Mouse (Mus musculus) stomach, embryonic 15.5 days (tissue): ENCODE data around the gene Nt5c2. TPM values are rescaled to one million over a fixed set of nuclear protein-coding genes. Genes with fewer than 3 reads are reported as not detected.

Experiments
- ATAC-seq: fragments of 200-750 bp; cut with Nextera tagmentation; 2 replicates; pipeline ENCODE4 v1.8.0; 2017; ENCODE audit warnings: low read depth, moderate number of reproducible peaks, moderate TSS enrichment; ENCODE audit not compliant: insufficient read depth, low FRiP score
- H3K27ac ChIP-seq: fragments of 300-500 bp; sonication (generic); 2 replicates; pipeline ENCODE4 v1.5.1; 2015; ENCODE audit warnings: mild to moderate bottlenecking, inconsistent platforms
- H3K27me3 ChIP-seq: fragments of 300-500 bp; sonication (generic); replicated peaks from 2 replicates; pipeline ENCODE4 v1.6.1; 2015; ENCODE audit warnings: inconsistent platforms
- H3K36me3 ChIP-seq: fragments of 300-500 bp; sonication (generic); 2 replicates; pipeline ENCODE4 v1.6.1; 2015; ENCODE audit warnings: inconsistent platforms
- H3K4me1 ChIP-seq: fragments of 300-500 bp; sonication (generic); 2 replicates; pipeline ENCODE4 v1.6.1; 2015; ENCODE audit warnings: inconsistent platforms
- H3K4me2 ChIP-seq: fragments of 300-500 bp; sonication (generic); 2 replicates; pipeline ENCODE4 v1.6.1; 2015; ENCODE audit warnings: mild to moderate bottlenecking, inconsistent platforms
- H3K4me3 ChIP-seq: fragments of 300-500 bp; sonication (generic); replicated peaks from 2 replicates; pipeline ENCODE4 v1.5.1; 2015; ENCODE audit warnings: inconsistent platforms
- H3K9ac ChIP-seq: fragments of 300-500 bp; sonication (generic); 2 replicates; pipeline ENCODE4 v1.6.1; 2015; ENCODE audit warnings: inconsistent platforms
- H3K9me3 ChIP-seq: fragments of 300-500 bp; sonication (generic); 2 replicates; pipeline ENCODE4 v1.6.1; 2016; ENCODE audit warnings: inconsistent platforms
- WGBS: fragments of 180-500 bp; shearing (Covaris S2); methylation state at CpG from one replicate; pipeline ENCODE4 v1.1.7; 2015; 5-methylcytosine and 5-hydroxymethylcytosine counted together
- polyA plus RNA-seq: library from polyadenylated mRNA; unstranded; fragments of >200 nt; fragmentation: Nextera tagmentation; extraction: Ambion mirVana; gene quantifications from 2 replicates; pipeline ENCODE4 v1.2.1, GENCODE M21; 2015

The Nt5c2 gene
- polyA plus RNA-seq, 1 experiment from 2014 or later, result 69.4 TPM

DNA sequence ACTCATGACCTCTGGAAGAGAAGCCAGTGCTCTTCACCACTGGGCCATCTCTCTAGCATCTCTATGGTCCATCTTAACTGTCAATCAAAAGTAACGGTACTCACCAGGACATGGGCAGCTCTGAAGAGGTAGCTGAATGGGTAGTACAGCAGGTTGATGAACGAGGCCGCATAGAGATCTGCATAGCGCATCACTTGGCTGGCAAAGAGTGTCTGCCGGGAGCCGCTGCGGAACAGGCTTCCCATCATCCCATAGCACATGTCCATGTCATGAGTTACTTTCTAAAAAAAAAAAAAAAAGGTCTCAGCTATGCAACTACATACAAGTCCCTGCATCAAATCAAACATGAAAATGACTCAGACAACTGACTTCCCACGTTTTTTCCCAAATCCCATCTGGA lies 125.3 kb downstream of the Nt5c2 start:
- H3K4me1 ChIP-seq, result no peaks in the 10 kb centered on the region
- no peaks in the 10 kb centered on the region for H3K27me3 ChIP-seq
- no peak overlapping the region for H3K4me3 ChIP-seq
- ATAC-seq, result no peak
- H3K4me2 ChIP-seq, result no peak overlapping the region
- WGBS, result 93% methylated on average over 8 of the region's 8 CpGs
- H3K36me3 ChIP-seq, result peaks cover 39% of the 10 kb centered on the region; the same call in 1 of the 2 replicates
- H3K9me3 ChIP-seq, result no peaks in the 10 kb centered on the region
- H3K27ac ChIP-seq, result no peak overlapping the region
- H3K9ac ChIP-seq, result no peak overlapping the region

DNA sequence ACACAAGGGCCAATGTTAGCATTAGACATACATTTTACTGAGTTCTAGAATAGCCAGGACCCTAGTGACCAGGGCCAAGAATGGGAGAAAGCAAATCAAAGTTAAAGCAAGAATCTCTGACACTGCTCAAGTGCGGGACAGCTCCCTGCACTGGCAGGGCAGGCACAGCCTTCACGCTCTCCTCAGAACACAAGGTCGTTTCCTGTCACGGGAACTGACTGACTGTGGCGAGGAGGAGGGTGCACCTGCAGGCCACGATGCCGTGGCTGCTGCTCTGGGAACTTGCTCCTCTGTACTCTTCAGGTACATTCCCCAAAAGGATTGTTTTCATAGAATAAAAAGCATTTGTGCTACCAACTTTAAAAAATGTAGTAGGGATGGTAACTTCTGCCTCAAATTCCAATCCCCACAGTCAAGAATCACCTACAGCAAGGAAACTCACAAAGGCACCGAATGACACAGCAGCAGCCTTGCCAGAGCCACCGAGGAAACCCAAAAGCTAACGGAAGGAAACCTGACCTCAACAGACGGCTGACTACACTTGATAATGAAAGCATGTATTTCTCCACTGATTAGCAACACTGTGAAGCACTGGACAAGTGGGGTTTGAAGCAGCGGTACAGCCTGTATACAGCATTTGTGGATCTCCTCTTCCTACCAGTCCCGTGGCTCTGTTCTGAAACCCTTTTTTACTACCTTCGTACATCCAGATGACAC lies 127.0 kb downstream of the Nt5c2 start:
- 71% methylated on average over 14 of the region's 14 CpGs for WGBS

DNA sequence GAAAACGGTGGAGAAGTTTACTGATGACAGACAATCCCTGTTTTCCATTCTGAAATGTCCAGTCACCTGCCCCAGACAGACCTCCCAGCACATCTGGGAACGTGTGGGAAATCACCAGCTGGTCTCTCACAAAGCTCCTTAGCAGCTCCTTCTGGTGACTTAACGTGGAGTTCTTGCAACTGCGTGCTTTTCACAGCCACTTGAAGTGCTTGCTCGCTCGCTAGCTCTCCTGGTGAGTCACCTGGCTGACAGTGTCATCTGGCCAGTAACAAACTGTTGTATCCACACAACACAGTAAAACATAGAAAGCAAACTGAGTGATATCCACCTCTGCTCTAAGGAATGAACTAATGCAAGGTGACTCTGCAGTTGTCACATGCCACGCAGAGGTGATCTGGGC lies 128.1 kb downstream of the Nt5c2 start:
- Histone ChIP-seq H3K4me3 (no peak overlapping the region), H3K9ac (no peak overlapping the region), H3K27me3 (no peaks in the 10 kb centered on the region), H3K4me2 (no peak overlapping the region), H3K4me1 (no peaks in the 10 kb centered on the region), H3K9me3 (no peaks in the 10 kb centered on the region), H3K36me3 (peaks cover 50% of the 10 kb centered on the region; the same call in 1 of the 2 replicates), H3K27ac (no peak overlapping the region)
- no peak for ATAC-seq
- WGBS, result 79% methylated on average over 7 of the region's 7 CpGs

More for the DNA sequence above, 127.0 kb downstream of the Nt5c2 start:
- Histone ChIP-seq H3K4me3 (no peak overlapping the region), H3K36me3 (peaks cover 47% of the 10 kb centered on the region; the same call in 1 of the 2 replicates), H3K4me1 (no peaks in the 10 kb centered on the region), H3K27me3 (no peaks in the 10 kb centered on the region), H3K9me3 (no peaks in the 10 kb centered on the region), H3K9ac (no peak overlapping the region), H3K27ac (no peak overlapping the region), H3K4me2 (no peak overlapping the region)
- ATAC-seq, result no peak

DNA sequence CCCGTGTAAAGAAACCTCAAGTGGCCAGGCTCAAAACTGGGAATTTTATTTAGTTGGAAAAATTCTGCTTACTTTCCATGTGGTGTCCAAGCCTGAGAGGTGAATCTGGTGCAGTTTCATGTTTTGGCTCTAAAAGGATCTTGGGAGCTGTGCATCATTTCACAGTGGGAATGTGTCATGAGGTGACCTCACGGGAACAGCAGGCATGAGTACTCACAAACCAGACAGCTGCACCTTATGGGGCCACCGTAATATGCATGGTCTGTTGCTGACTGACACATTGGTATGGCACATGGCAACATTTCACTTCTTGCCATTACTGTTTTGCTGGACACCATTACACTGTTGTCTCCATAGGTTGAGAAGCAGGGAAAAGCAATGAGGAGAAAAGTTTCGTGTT lies 129.6 kb downstream of the Nt5c2 start:
- Histone ChIP-seq H3K27ac (peak overlapping the region; percentile 33; the same call in 1 of the 2 replicates), H3K36me3 (peaks cover 46% of the 10 kb centered on the region; the same call in 1 of the 2 replicates)
- 92% methylated on average over 4 of the region's 4 CpGs for WGBS

GRCm38 (mm10) chr19:46879876-46880275 lies 135.1 kb downstream of the Nt5c2 start:
- Histone ChIP-seq H3K27me3 (no peaks in the 10 kb centered on the region), H3K4me2 (no peak overlapping the region), H3K9me3 (no peaks in the 10 kb centered on the region), H3K36me3 (peaks cover 12% of the 10 kb centered on the region; the same call in 1 of the 2 replicates), H3K9ac (no peak overlapping the region), H3K27ac (no peak overlapping the region), H3K4me1 (no peaks in the 10 kb centered on the region), H3K4me3 (no peak overlapping the region)
- WGBS, result 96% methylated on average over 2 of the region's 2 CpGs
- no peak for ATAC-seq

More for the DNA sequence above, 129.6 kb downstream of the Nt5c2 start:
- Histone ChIP-seq H3K9me3 (no peaks in the 10 kb centered on the region), H3K9ac (no peak overlapping the region), H3K4me2 (no peak overlapping the region), H3K4me3 (no peak overlapping the region), H3K4me1 (no peaks in the 10 kb centered on the region), H3K27me3 (no peaks in the 10 kb centered on the region)
- no peak for ATAC-seq

GRCm38 (mm10) chr19:46878346-46878745 lies 136.6 kb downstream of the Nt5c2 start:
- peaks cover 3% of the 10 kb centered on the region; the same call in 1 of the 2 replicates for H3K36me3 ChIP-seq
- WGBS, result 46% methylated on average over 13 of the region's 13 CpGs

GRCm38 (mm10) chr19:46877886-46878285 lies 137.1 kb downstream of the Nt5c2 start:
- Histone ChIP-seq H3K27ac (no peak overlapping the region), H3K27me3 (no peaks in the 10 kb centered on the region), H3K9ac (no peak overlapping the region), H3K4me1 (no peaks in the 10 kb centered on the region), H3K9me3 (no peaks in the 10 kb centered on the region), H3K4me3 (no peak overlapping the region), H3K36me3 (peaks cover 3% of the 10 kb centered on the region; the same call in 1 of the 2 replicates), H3K4me2 (no peak overlapping the region)
- WGBS, result 86% methylated on average over 13 of the region's 13 CpGs
- ATAC-seq, result no peak

More at GRCm38 (mm10) chr19:46878346-46878745, 136.6 kb downstream of the Nt5c2 start:
- Histone ChIP-seq H3K4me1 (no peaks in the 10 kb centered on the region), H3K4me2 (no peak overlapping the region), H3K27ac (no peak overlapping the region), H3K4me3 (no peak overlapping the region), H3K9me3 (no peaks in the 10 kb centered on the region), H3K9ac (no peak overlapping the region), H3K27me3 (no peaks in the 10 kb centered on the region)
- no peak for ATAC-seq

DNA sequence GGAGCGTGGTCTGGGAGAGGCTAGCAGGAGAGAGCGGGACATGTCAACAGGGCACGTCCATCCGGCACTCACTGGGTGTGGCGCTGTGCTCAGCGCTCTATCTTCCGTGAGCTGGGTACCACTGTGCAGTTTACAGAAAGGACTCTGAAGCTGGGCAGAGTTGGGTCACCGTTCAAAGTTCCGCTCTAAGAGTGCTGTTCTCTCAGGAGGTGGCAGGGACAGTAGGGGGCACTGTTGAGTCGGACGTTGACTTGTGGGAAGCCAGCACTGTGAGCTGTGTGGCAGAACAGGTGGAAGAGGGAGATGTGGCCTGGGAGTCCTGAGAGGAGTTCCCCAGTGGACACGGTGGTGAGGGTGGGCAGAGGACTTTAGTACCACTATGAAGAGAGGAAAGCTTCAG lies 139.2 kb downstream of the Nt5c2 start:
- peak; percentile 74; the same call in 1 of the 2 replicates for ATAC-seq
- H3K36me3 ChIP-seq, result no peaks in the 10 kb centered on the region
- no peak overlapping the region for H3K4me2 ChIP-seq
- no peak overlapping the region for H3K27ac ChIP-seq
- H3K4me3 ChIP-seq, result no peak overlapping the region
- WGBS, result 42% methylated on average over 12 of the region's 12 CpGs
- no peaks in the 10 kb centered on the region for H3K4me1 ChIP-seq
- H3K9ac ChIP-seq, result no peak overlapping the region
- no peaks in the 10 kb centered on the region for H3K27me3 ChIP-seq
- no peaks in the 10 kb centered on the region for H3K9me3 ChIP-seq

DNA sequence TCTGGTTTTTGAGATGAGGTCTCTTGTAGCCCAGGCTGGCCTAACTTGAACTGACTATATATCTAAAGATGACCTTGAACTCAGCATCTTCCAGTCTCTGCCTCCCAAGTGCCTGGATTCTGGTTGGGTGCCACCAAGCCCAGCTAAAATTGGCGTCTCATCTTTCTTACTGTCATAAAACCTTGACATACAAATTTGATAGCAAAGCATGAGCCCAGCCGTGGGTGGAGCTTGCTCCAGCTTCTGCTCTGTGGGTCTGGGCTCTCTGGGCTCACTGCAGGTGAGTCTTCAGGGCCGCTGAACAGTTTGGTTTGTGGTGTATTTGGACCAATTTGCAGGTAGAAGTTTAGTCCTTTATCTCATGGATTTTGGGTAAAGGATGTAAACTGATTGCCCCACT lies 141.0 kb downstream of the Nt5c2 start:
- Histone ChIP-seq H3K27me3 (no peaks in the 10 kb centered on the region), H3K27ac (no peak overlapping the region), H3K4me1 (0 out of 2 replicates have a peak, but pooled peaks cover 2% of the 10 kb centered on the region), H3K4me3 (no peak overlapping the region), H3K36me3 (no peaks in the 10 kb centered on the region), H3K9me3 (no peaks in the 10 kb centered on the region), H3K4me2 (no peak overlapping the region), H3K9ac (no peak overlapping the region)
- 86% methylated on average over 3 of the region's 3 CpGs for WGBS
- ATAC-seq, result no peak

- H3K4me3 ChIP-seq, result no peak overlapping the region
- no peak overlapping the region for H3K9ac ChIP-seq
- 0 out of 2 replicates have a peak, but pooled peaks cover 2% of the 10 kb centered on the region for H3K4me1 ChIP-seq
- H3K9me3 ChIP-seq, result no peaks in the 10 kb centered on the region
- WGBS, result 67% methylated on average over 7 of the region's 7 CpGs
- H3K36me3 ChIP-seq, result no peaks in the 10 kb centered on the region
- H3K27me3 ChIP-seq, result no peaks in the 10 kb centered on the region
- H3K4me2 ChIP-seq, result no peak overlapping the region
- no peak overlapping the region for H3K27ac ChIP-seq
- ATAC-seq, result no peak
Observed at GRCm38 (mm10) chr19:46871651-46872050, 143.3 kb downstream of the Nt5c2 start.

GRCm38 (mm10) chr19:46871096-46871495 lies 143.9 kb downstream of the Nt5c2 start:
- Histone ChIP-seq H3K27ac (no peak overlapping the region), H3K36me3 (no peaks in the 10 kb centered on the region), H3K4me1 (0 out of 2 replicates have a peak, but pooled peaks cover 2% of the 10 kb centered on the region), H3K9ac (no peak overlapping the region), H3K4me2 (no peak overlapping the region), H3K9me3 (no peaks in the 10 kb centered on the region), H3K4me3 (no peak overlapping the region), H3K27me3 (no peaks in the 10 kb centered on the region)
- ATAC-seq, result no peak
- 86% methylated on average over 4 of the region's 4 CpGs for WGBS

DNA sequence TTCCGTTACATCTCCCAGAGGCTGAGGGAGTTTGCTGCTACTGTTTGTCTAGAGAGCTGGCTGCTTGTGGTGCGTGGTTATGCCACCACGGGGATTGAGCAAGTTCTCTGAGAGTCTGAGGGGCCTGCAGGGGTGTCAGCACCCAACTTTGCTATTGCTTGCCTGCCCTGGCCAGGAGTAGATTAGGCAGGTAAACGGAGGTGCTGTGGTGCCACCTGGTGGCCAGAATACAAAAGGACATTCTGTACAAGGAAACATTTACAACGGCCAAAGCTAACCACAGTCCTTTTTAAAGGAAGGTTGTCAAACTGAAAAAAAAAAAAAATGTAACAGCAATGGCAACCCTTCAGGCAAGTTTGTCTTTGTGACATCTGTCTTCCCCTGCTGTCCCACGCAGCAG lies 145.4 kb downstream of the Nt5c2 start:
- H3K27me3 ChIP-seq, result no peaks in the 10 kb centered on the region
- no peaks in the 10 kb centered on the region for H3K36me3 ChIP-seq
- no peak overlapping the region for H3K27ac ChIP-seq
- WGBS, result 8% methylated on average over 6 of the region's 6 CpGs
- H3K9me3 ChIP-seq, result no peaks in the 10 kb centered on the region
- no peak overlapping the region for H3K9ac ChIP-seq
- H3K4me1 ChIP-seq, result 0 out of 2 replicates have a peak, but pooled peaks cover 7% of the 10 kb centered on the region
- no peak overlapping the region for H3K4me3 ChIP-seq
- no peak overlapping the region for H3K4me2 ChIP-seq
- peak; percentile 73 for ATAC-seq
